Mouse (Mus musculus): ENCODE results near the gene Tctex1d2. TPM values are rescaled to one million over a fixed set of nuclear protein-coding genes. Genes with fewer than 3 reads are reported as not detected.
"Not testable (repeated sequence)": the region's sequence is repeated elsewhere in the genome, so short reads cannot be mapped to it uniquely, and the experiment has no call there.

Gene Tctex1d2
- total RNA-seq, 2 experiments from 2014 or later = 12.9 to 14.5 TPM

GRCm38 (mm10) chr16:32430474-32431046 is 11.1 kb downstream of the Tctex1d2 start, which contains the start of gene Pcyt1a:
TSS of gene Pcyt1a (plus strand) at chr16:32430921.
- intact Hi-C loops (cut with DNase I) = no loop called here
- peak; percentile 89 to 91 for DNase-seq (ENCODE audit: low spot score in 2 of 2)

GRCm38 (mm10) chr16:32431047-32431591 is 11.6 kb downstream of the Tctex1d2 start:
- DNase-seq (ENCODE audit: low spot score in 2 of 2) = peak in 1 of 2 experiments; percentile 6
- intact Hi-C loops (cut with DNase I) = no loop called here

- no peak for DNase-seq (ENCODE audit: low spot score in 2 of 2)
- intact Hi-C loops (cut with DNase I) = no loop called here
Observed at GRCm38 (mm10) chr16:32431926-32432325, 12.4 kb downstream of the Tctex1d2 start.

GRCm38 (mm10) chr16:32433138-32433537 is 13.6 kb downstream of the Tctex1d2 start:
- intact Hi-C loops (cut with DNase I) = no loop called here
- no peak for DNase-seq (ENCODE audit: low spot score in 2 of 2)

GRCm38 (mm10) chr16:32434066-32434465 is 14.6 kb downstream of the Tctex1d2 start:
- intact Hi-C loops (cut with DNase I) = no loop called here
- no peak for DNase-seq (ENCODE audit: low spot score in 2 of 2)

- no peak for DNase-seq (ENCODE audit: low spot score in 2 of 2)
- intact Hi-C loops (cut with DNase I) = no loop called here
Observed at GRCm38 (mm10) chr16:32434691-32435090, 15.2 kb downstream of the Tctex1d2 start.

GRCm38 (mm10) chr16:32436657-32437056 is 17.2 kb downstream of the Tctex1d2 start:
- DNase-seq (ENCODE audit: low spot score in 2 of 2) = no peak
- intact Hi-C loops (cut with DNase I) = no loop called here

- no peak for DNase-seq (ENCODE audit: low spot score in 2 of 2)
- intact Hi-C loops (cut with DNase I) = no loop called here
Observed at GRCm38 (mm10) chr16:32437266-32437665, 17.8 kb downstream of the Tctex1d2 start.

- intact Hi-C loops (cut with DNase I) = no loop called here
- DNase-seq (ENCODE audit: low spot score in 2 of 2) = no peak
Observed at GRCm38 (mm10) chr16:32441432-32441831, 21.9 kb downstream of the Tctex1d2 start.

GRCm38 (mm10) chr16:32444615-32445014 is 25.1 kb downstream of the Tctex1d2 start:
- DNase-seq (ENCODE audit: low spot score in 2 of 2); intact Hi-C loops (cut with DNase I): not testable (repeated sequence)

- intact Hi-C loops (cut with DNase I) = no loop called here
- DNase-seq (ENCODE audit: low spot score in 2 of 2) = no peak
Observed at GRCm38 (mm10) chr16:32445558-32445957, 26.1 kb downstream of the Tctex1d2 start.

GRCm38 (mm10) chr16:32446563-32447138 is 27.1 kb downstream of the Tctex1d2 start:
- intact Hi-C loops (cut with DNase I) = no loop called here
- DNase-seq (ENCODE audit: low spot score in 2 of 2) = no peak

GRCm38 (mm10) chr16:32449665-32450064 is 30.2 kb downstream of the Tctex1d2 start:
- intact Hi-C loops (cut with DNase I) = no loop called here
- no peak for DNase-seq (ENCODE audit: low spot score in 2 of 2)

GRCm38 (mm10) chr16:32450133-32450532 is 30.6 kb downstream of the Tctex1d2 start:
- DNase-seq (ENCODE audit: low spot score in 2 of 2) = no peak

GRCm38 (mm10) chr16:32453102-32453501 is 33.6 kb downstream of the Tctex1d2 start:
- intact Hi-C loops (cut with DNase I) = no loop called here
- DNase-seq (ENCODE audit: low spot score in 2 of 2) = no peak

More at GRCm38 (mm10) chr16:32450133-32450532, 30.6 kb downstream of the Tctex1d2 start:
- intact Hi-C loops (cut with DNase I) = no loop called here

GRCm38 (mm10) chr16:32454646-32455045 is 35.1 kb downstream of the Tctex1d2 start:
- no peak for DNase-seq (ENCODE audit: low spot score in 2 of 2)
- intact Hi-C loops (cut with DNase I) = no loop called here

- intact Hi-C loops (cut with DNase I) = no loop called here
- no peak for DNase-seq (ENCODE audit: low spot score in 2 of 2)
Observed at GRCm38 (mm10) chr16:32456086-32456485, 36.6 kb downstream of the Tctex1d2 start.

- intact Hi-C loops (cut with DNase I) = no loop called here
- no peak for DNase-seq (ENCODE audit: low spot score in 2 of 2)
Observed at GRCm38 (mm10) chr16:32456761-32457160, 37.3 kb downstream of the Tctex1d2 start.

- peak; percentile 24 to 36 for DNase-seq (ENCODE audit: low spot score in 2 of 2)
- intact Hi-C loops (cut with DNase I) = no loop called here
Observed at GRCm38 (mm10) chr16:32457589-32458386, 38.3 kb downstream of the Tctex1d2 start.

- intact Hi-C loops (cut with DNase I) = no loop called here
- DNase-seq (ENCODE audit: low spot score in 2 of 2) = no peak
Observed at GRCm38 (mm10) chr16:32460518-32460917, 41.0 kb downstream of the Tctex1d2 start.

Measured in left cerebral cortex, postnatal 14 days (tissue).